Mouse (Mus musculus) lung, postnatal 0 days (tissue): ENCODE results near the gene Scgb1a1.

ENCODE experiments used
- CTCF ChIP-seq: IDR thresholded peaks from 2 replicates; pipeline ENCODE4 v1.5.1; 2016; ENCODE audit warnings: antibody characterized with exemption, mild to moderate bottlenecking
- EP300 ChIP-seq: IDR thresholded peaks from 2 replicates; pipeline ENCODE4 v1.6.1; 2016; ENCODE audit warnings: antibody characterized with exemption, mild to moderate bottlenecking, control low read depth

GRCm38 (mm10) chr19:9083010-9083355 is 4.8 kb downstream of the Scgb1a1 start:
- TF ChIP-seq CTCF (no peak), EP300 (no peak)
